Mouse (Mus musculus): ENCODE data around the gene Cfap54.

Gene Cfap54

GRCm38 (mm10) chr10:93095827-93096226 lies 14.4 kb upstream of the Cfap54 start:
- DNase-seq = no peak

- peak; percentile 12 to 20 for DNase-seq
These were observed 13.7 kb upstream of the Cfap54 start for GRCm38 (mm10) chr10:93094957-93095580.

- DNase-seq = no peak
These were observed 10.5 kb upstream of the Cfap54 start for GRCm38 (mm10) chr10:93091928-93092327.

GRCm38 (mm10) chr10:93090241-93090640 lies 8.8 kb upstream of the Cfap54 start:
- DNase-seq = no peak

- no peak for DNase-seq
These were observed 7.1 kb upstream of the Cfap54 start for GRCm38 (mm10) chr10:93088396-93089048.

- no peak for DNase-seq
These were observed 6.1 kb upstream of the Cfap54 start for GRCm38 (mm10) chr10:93087504-93087903.

GRCm38 (mm10) chr10:93083963-93084340 lies 2.5 kb upstream of the Cfap54 start:
- DNase-seq = no peak

- DNase-seq = no peak
These were observed 2.0 kb upstream of the Cfap54 start for GRCm38 (mm10) chr10:93083198-93083962.

- no peak for DNase-seq
These were observed 1.9 kb downstream of the Cfap54 start for GRCm38 (mm10) chr10:93079486-93079885.

GRCm38 (mm10) chr10:93077935-93078479 lies 3.4 kb downstream of the Cfap54 start:
- DNase-seq = no peak

- no peak for DNase-seq
These were observed 5.0 kb downstream of the Cfap54 start for GRCm38 (mm10) chr10:93076376-93076775.

- no peak for DNase-seq
These were observed 5.6 kb downstream of the Cfap54 start for GRCm38 (mm10) chr10:93075856-93076255.

GRCm38 (mm10) chr10:93072769-93073168 lies 8.6 kb downstream of the Cfap54 start:
- no peak for DNase-seq

GRCm38 (mm10) chr10:93071753-93072152 lies 9.7 kb downstream of the Cfap54 start:
- DNase-seq = no peak

GRCm38 (mm10) chr10:93070121-93070898 lies 11.1 kb downstream of the Cfap54 start:
- DNase-seq = peak; percentile 51 to 76

- no peak for DNase-seq
These were observed 11.7 kb downstream of the Cfap54 start for GRCm38 (mm10) chr10:93069721-93070120.

GRCm38 (mm10) chr10:93069041-93069679 lies 12.3 kb downstream of the Cfap54 start:
- peak; percentile 51 to 78 for DNase-seq

GRCm38 (mm10) chr10:93064973-93065372 lies 16.4 kb downstream of the Cfap54 start:
- no peak for DNase-seq

- peak; percentile 61 to 63 for DNase-seq
These were observed 17.8 kb downstream of the Cfap54 start for GRCm38 (mm10) chr10:93063576-93063975.

- DNase-seq = peak in 1 of 2 experiments; percentile 27
These were observed 19.0 kb downstream of the Cfap54 start for GRCm38 (mm10) chr10:93062395-93062794.

GRCm38 (mm10) chr10:93053867-93054266 lies 27.6 kb downstream of the Cfap54 start:
- DNase-seq = no peak

- DNase-seq = no peak
These were observed 28.1 kb downstream of the Cfap54 start for GRCm38 (mm10) chr10:93053315-93053714.
